Mouse (Mus musculus): Measurements from ENCODE around the gene Oit1. TPM values are rescaled to one million over a fixed set of nuclear protein-coding genes. Genes with fewer than 3 reads are reported as not detected.

Gene Oit1
- total and polyA plus RNA-seq, 3 experiments: not detected

DNA sequence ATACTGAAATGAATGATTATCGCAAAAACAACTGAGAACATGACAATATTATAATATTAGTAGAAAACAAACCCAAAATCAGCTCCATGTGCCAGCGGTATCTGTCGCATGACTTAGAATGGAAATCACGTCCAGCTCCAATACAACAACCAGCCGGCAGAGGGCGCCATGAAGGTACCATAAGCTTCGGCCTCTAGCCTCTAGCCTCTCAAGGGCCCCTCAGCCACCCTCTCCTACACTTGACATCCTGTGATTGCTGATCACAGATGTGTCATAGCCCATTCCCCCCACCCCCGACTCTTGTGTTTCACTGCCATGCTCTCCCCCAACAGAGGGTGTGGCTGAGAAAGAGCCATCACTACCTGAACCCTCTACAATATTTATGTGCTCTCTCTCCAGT is 78.3 kb downstream of the Oit1 start:
- DNase-seq (ENCODE audit: low spot score) (no peak), ATAC-seq (ENCODE audit: extremely low read depth, insufficient number of reproducible peaks, low FRiP score, poor library complexity, severe bottlenecking) (no peak)
- Histone ChIP-seq H3K4me1 (ENCODE audit: insufficient read depth, low read depth, low read length) (no peaks in the 10 kb centered on the region), H3K36me3 (replicated peaks) (no peaks in the 10 kb centered on the region), H3K4me3 (ENCODE audit: low read depth, low read length) (no peak overlapping the region), H3K27me3 (ENCODE audit: insufficient read depth, low read length) (no peaks in the 10 kb centered on the region; the same call in 1 of the 2 replicates), H3K9me3 (replicated peaks) (no peaks in the 10 kb centered on the region)
- peak; percentile 63 for TF ChIP-seq CTCF (IDR thresholded peaks at IDR 0.05; ENCODE audit: low read depth, low read length)
- no peak for TF ChIP-seq POLR2AphosphoS5 (IDR thresholded peaks at IDR 0.05; ENCODE audit: insufficient replicate concordance, low read depth, low read length)

Other genes starting within 250 kb of the Oit1 start
- 76.1 and 91.4 TPM in 2 replicates for gene Pdhb, start 205.7 kb downstream of the Oit1 start, total RNA-seq (2014; fragmentation: Nextera tagmentation)
- gene Pdhb, start 205.7 kb downstream of the Oit1 start, total RNA-seq (2017): 141 and 182 TPM in 2 replicates
- gene Pdhb, start 205.7 kb downstream of the Oit1 start, polyA plus RNA-seq (2012): 72.1 and 79.4 TPM in 2 replicates
- gene Kctd6, start 164.6 kb downstream of the Oit1 start, total RNA-seq (2014; fragmentation: Nextera tagmentation): 3.1 and 4.6 TPM in 2 replicates
- 9.3 and 9.9 TPM in 2 replicates for gene Kctd6, start 164.6 kb downstream of the Oit1 start, total RNA-seq (2017)
- gene Kctd6, start 164.6 kb downstream of the Oit1 start, polyA plus RNA-seq (2012): 0.64 and 0.70 TPM in 2 replicates
- not detected in 2 replicates for gene Acox2, start 119.4 kb downstream of the Oit1 start, total RNA-seq (2014; fragmentation: Nextera tagmentation)
- not detected in 2 replicates for gene Acox2, start 119.4 kb downstream of the Oit1 start, total RNA-seq (2017)
- gene Acox2, start 119.4 kb downstream of the Oit1 start, polyA plus RNA-seq (2012): not detected in 2 replicates
- not detected in 2 replicates for gene Fam107a, start 60.7 kb downstream of the Oit1 start, total RNA-seq (2014; fragmentation: Nextera tagmentation)
- 0.05 and 0.06 TPM in 2 replicates for gene Fam107a, start 60.7 kb downstream of the Oit1 start, total RNA-seq (2017)
- gene Fam107a, start 60.7 kb downstream of the Oit1 start, polyA plus RNA-seq (2012): not detected in 2 replicates